Mouse (Mus musculus) midbrain, embryonic 11.5 days (tissue): ENCODE data around the gene Thra. TPM values are rescaled to one million over a fixed set of nuclear protein-coding genes. Genes with fewer than 3 reads are reported as not detected.
A peak's percentile ranks its signal among the peaks of the same experiment; 100 is the strongest.

Experiments used
- ATAC-seq: fragments of 200-750 bp; cut with Nextera tagmentation; 2 replicates; pipeline ENCODE4 v1.8.0; 2017; ENCODE audit warnings: moderate TSS enrichment, moderate library complexity; ENCODE audit not compliant: low FRiP score
- DNase-seq: peaks from one replicate; pipeline ENCODE4 v3.0.0; 2015; ENCODE audit warnings: low spot score; ENCODE audit errors: missing footprints
- H3K27ac ChIP-seq: fragments of 300-500 bp; sonication (generic); 2 replicates; pipeline ENCODE4 v1.5.1; 2014; ENCODE audit warnings: low read depth, low read length
- H3K27me3 ChIP-seq: fragments of 300-500 bp; sonication (generic); 2 replicates; pipeline ENCODE4 v1.6.1; 2014; ENCODE audit warnings: mild to moderate bottlenecking, low read length, moderate library complexity, mixed read lengths; ENCODE audit not compliant: control insufficient read depth, insufficient read depth
- H3K36me3 ChIP-seq: fragments of 300-500 bp; sonication (generic); 2 replicates; pipeline ENCODE4 v1.6.1; 2014; ENCODE audit warnings: mild to moderate bottlenecking, low read length, moderate library complexity, mixed read lengths; ENCODE audit not compliant: control insufficient read depth, insufficient read depth
- H3K4me1 ChIP-seq: fragments of 300-500 bp; sonication (generic); 2 replicates; pipeline ENCODE4 v1.6.1; 2014; ENCODE audit warnings: low read length; ENCODE audit not compliant: control insufficient read depth, insufficient read depth
- H3K4me2 ChIP-seq: fragments of 300-500 bp; sonication (generic); 2 replicates; pipeline ENCODE4 v1.6.1; 2014; ENCODE audit warnings: mild to moderate bottlenecking, moderate library complexity
- H3K4me3 ChIP-seq: fragments of 300-500 bp; sonication (generic); 2 replicates; pipeline ENCODE4 v1.5.1; 2014; ENCODE audit warnings: low read depth, low read length
- H3K9ac ChIP-seq: fragments of 300-500 bp; sonication (generic); 2 replicates; pipeline ENCODE4 v1.6.1; 2014; ENCODE audit warnings: low read length
- H3K9me3 ChIP-seq: fragments of 300-500 bp; sonication (generic); 2 replicates; pipeline ENCODE4 v1.6.1; 2016; ENCODE audit warnings: low read length; ENCODE audit not compliant: control insufficient read depth
- WGBS: fragments of 180-500 bp; shearing (Covaris S2); extraction: QIAGEN DNeasy Blood & Tissue Kit; methylation state at CpG from one replicate; pipeline ENCODE4 v1.1.7; 2014; 5-methylcytosine and 5-hydroxymethylcytosine counted together
- polyA plus RNA-seq: library from polyadenylated mRNA; unstranded; fragments of >200 nt; fragmentation: Nextera tagmentation; extraction: Ambion mirVana; gene quantifications from 2 replicates; pipeline ENCODE4 v1.2.1, GENCODE M21; 2014

Thra gene
- polyA plus RNA-seq, 1 experiment from 2014 or later: 23.7 TPM

GRCm38 (mm10) chr11:98797909-98798308, 57.5 kb downstream of the Thra start:
- 63% methylated on average over 4 of the region's 4 CpGs for WGBS
- H3K27me3 ChIP-seq: no peaks in the 10 kb centered on the region
- H3K9me3 ChIP-seq: no peaks in the 10 kb centered on the region
- H3K9ac ChIP-seq: peak overlapping the region; percentile 99
- peaks cover 23% of the 10 kb centered on the region for H3K4me1 ChIP-seq
- ATAC-seq: no peak
- peak overlapping the region; percentile 100 for H3K4me3 ChIP-seq
- H3K4me2 ChIP-seq: peak overlapping the region; percentile 69
- H3K27ac ChIP-seq: no peak overlapping the region
- peak; percentile 89 for DNase-seq
- H3K36me3 ChIP-seq: peaks cover 17% of the 10 kb centered on the region

- Histone ChIP-seq H3K27me3 (no peaks in the 10 kb centered on the region), H3K36me3 (peaks cover 38% of the 10 kb centered on the region), H3K27ac (no peak within 1 kb of the TSS), H3K4me3 (no peak within 1 kb of the TSS), H3K4me1 (peaks cover 5% of the 10 kb centered on the region), H3K9me3 (no peaks in the 10 kb centered on the region), H3K9ac (no peak within 1 kb of the TSS), H3K4me2 (no peak within 1 kb of the TSS)
- WGBS: 95% methylated on average over 5 of the region's 5 CpGs
- DNase-seq (no peak), ATAC-seq (no peak)
Measured at GRCm38 (mm10) chr11:98804605-98805004, 64.2 kb downstream of the Thra start, which contains the start of gene Casc3. Gene Casc3, plus strand, starts transcription at chr11:98804905.

GRCm38 (mm10) chr11:98808417-98808816, 68.0 kb downstream of the Thra start:
- H3K4me1 ChIP-seq: peaks cover 15% of the 10 kb centered on the region
- peaks cover 29% of the 10 kb centered on the region for H3K36me3 ChIP-seq
- ATAC-seq: no peak
- DNase-seq: no peak
- no peaks in the 10 kb centered on the region for H3K27me3 ChIP-seq
- H3K4me3 ChIP-seq: no peak overlapping the region
- H3K4me2 ChIP-seq: no peak overlapping the region
- H3K9ac ChIP-seq: no peak overlapping the region
- WGBS: 82% methylated on average over 2 of the region's 2 CpGs
- no peaks in the 10 kb centered on the region for H3K9me3 ChIP-seq
- H3K27ac ChIP-seq: no peak overlapping the region; the same call in 1 of the 2 replicates

- H3K27me3 ChIP-seq: no peaks in the 10 kb centered on the region
- DNase-seq (peak; percentile 100), ATAC-seq (peak; percentile 99)
- H3K4me3 ChIP-seq: peak overlapping the region; percentile 93
- H3K4me1 ChIP-seq: peaks cover 15% of the 10 kb centered on the region
- H3K9me3 ChIP-seq: no peaks in the 10 kb centered on the region
- H3K4me2 ChIP-seq: peak overlapping the region; percentile 71
- H3K9ac ChIP-seq: peak overlapping the region; percentile 93
- under 1% methylated on average over 77 of the region's 84 CpGs for WGBS
- peaks cover 19% of the 10 kb centered on the region for H3K36me3 ChIP-seq
- H3K27ac ChIP-seq: peak overlapping the region; percentile 96
Measured at GRCm38 (mm10) chr11:98809457-98810290, 69.2 kb downstream of the Thra start.

GRCm38 (mm10) chr11:98810686-98811085, 70.2 kb downstream of the Thra start:
- Histone ChIP-seq H3K4me2 (peak overlapping the region; percentile 71), H3K9ac (peak overlapping the region; percentile 93), H3K27me3 (no peaks in the 10 kb centered on the region), H3K4me1 (peaks cover 15% of the 10 kb centered on the region), H3K27ac (no peak overlapping the region; the same call in 1 of the 2 replicates), H3K36me3 (peaks cover 15% of the 10 kb centered on the region), H3K9me3 (no peaks in the 10 kb centered on the region), H3K4me3 (peak overlapping the region; percentile 93)
- ATAC-seq (no peak), DNase-seq (no peak)
- 81% methylated on average over 7 of the region's 7 CpGs for WGBS

GRCm38 (mm10) chr11:98816706-98817239, 76.3 kb downstream of the Thra start:
- peaks cover 33% of the 10 kb centered on the region for H3K36me3 ChIP-seq
- H3K27me3 ChIP-seq: no peaks in the 10 kb centered on the region
- ATAC-seq (no peak), DNase-seq (no peak)
- no peaks in the 10 kb centered on the region for H3K9me3 ChIP-seq
- no peaks in the 10 kb centered on the region for H3K4me1 ChIP-seq
- H3K4me2 ChIP-seq: no peak overlapping the region
- H3K9ac ChIP-seq: no peak overlapping the region
- 96% methylated on average over 1 of the region's 1 CpGs for WGBS
- H3K4me3 ChIP-seq: no peak overlapping the region
- no peak overlapping the region for H3K27ac ChIP-seq

Other genes with a start within 250 kb of the Thra start
- gene Ikzf3, start 194.6 kb upstream of the Thra start, polyA plus RNA-seq: 0.07 and 0.18 TPM in 2 replicates
- gene Zpbp2, start 189.5 kb upstream of the Thra start, polyA plus RNA-seq: 0.23 and 0.26 TPM in 2 replicates
- 9.7 and 12.0 TPM in 2 replicates for gene Ormdl3, start 153.3 kb upstream of the Thra start, polyA plus RNA-seq
- not detected in 2 replicates for gene Lrrc3c, start 142.3 kb upstream of the Thra start, polyA plus RNA-seq
- gene Gm12355, start 115.0 kb upstream of the Thra start, polyA plus RNA-seq: 1.3 and 1.4 TPM in 2 replicates
- gene Gsdma3, start 114.3 kb upstream of the Thra start, polyA plus RNA-seq: not detected in 2 replicates
- gene Gsdma2, start 93.9 kb upstream of the Thra start, polyA plus RNA-seq: not detected in 2 replicates
- not detected in 2 replicates for gene Gsdma, start 76.3 kb upstream of the Thra start, polyA plus RNA-seq
- 142 and 155 TPM in 2 replicates for gene Psmd3, start 58.1 kb upstream of the Thra start, polyA plus RNA-seq
- gene Csf3, start 39.4 kb upstream of the Thra start, polyA plus RNA-seq: not detected in 2 replicates
- gene Med24, start 11.2 kb upstream of the Thra start, polyA plus RNA-seq: 66.1 and 67.1 TPM in 2 replicates
- gene Nr1d1, start 34.7 kb downstream of the Thra start, polyA plus RNA-seq: 0.93 and 1.2 TPM in 2 replicates
- gene Msl1, start 54.9 kb downstream of the Thra start, polyA plus RNA-seq: 24.0 and 25.1 TPM in 2 replicates
- gene Casc3, start 64.3 kb downstream of the Thra start, polyA plus RNA-seq: 51.9 and 53.1 TPM in 2 replicates
- gene Rapgefl1, start 96.1 kb downstream of the Thra start, polyA plus RNA-seq: 1.6 and 1.8 TPM in 2 replicates
- 4.4 and 5.9 TPM in 2 replicates for gene Wipf2, start 123.0 kb downstream of the Thra start, polyA plus RNA-seq
- gene Cdc6, start 167.2 kb downstream of the Thra start, polyA plus RNA-seq: 44.3 and 45.0 TPM in 2 replicates
- 13.2 and 14.8 TPM in 2 replicates for gene Rara, start 187.2 kb downstream of the Thra start, polyA plus RNA-seq
- not detected in 2 replicates for gene Gjd3, start 242.4 kb downstream of the Thra start, polyA plus RNA-seq